Mouse (Mus musculus) bone marrow, adult 2 months (tissue): ENCODE measurements around the gene Pfkm. TPM values are rescaled to one million over a fixed set of nuclear protein-coding genes. Genes with fewer than 3 reads are reported as not detected.

Source experiments
- H3K27ac ChIP-seq: fragments of 200-500 bp; 2 replicates; pipeline ENCODE4 v1.5.1; 2012; ENCODE audit warnings: low read depth, mild to moderate bottlenecking, control low read depth, inconsistent platforms, low read length; ENCODE audit not compliant: control insufficient read depth, poor library complexity, insufficient read depth
- H3K4me1 ChIP-seq: fragments of 200-500 bp; 2 replicates; pipeline ENCODE4 v1.6.1; 2011; ENCODE audit warnings: low read length; ENCODE audit not compliant: control insufficient read depth, insufficient read depth
- H3K4me3 ChIP-seq: fragments of 200-500 bp; replicated peaks from 2 replicates; pipeline ENCODE3; 2011; ENCODE audit warnings: mild to moderate bottlenecking, low read depth, low read length, control low read depth; ENCODE audit not compliant: control insufficient read depth
- CTCF ChIP-seq: fragments of 200-500 bp; IDR thresholded peaks from 2 replicates; pipeline ENCODE4 v1.5.1; 2011; ENCODE audit warnings: low read length, control low read depth; ENCODE audit not compliant: control insufficient read depth, insufficient read depth
- POLR2A ChIP-seq: fragments of 200-500 bp; IDR thresholded peaks from 2 replicates; pipeline ENCODE4 v1.6.1; 2011; ENCODE audit warnings: low read depth, mild to moderate bottlenecking, control low read depth, low read length, borderline replicate concordance; ENCODE audit not compliant: control insufficient read depth
- WGBS: fragments of 180-500 bp; shearing (Covaris S2); methylation state at CpG from one replicate; pipeline ENCODE4 v1.1.7; 2018; 5-methylcytosine and 5-hydroxymethylcytosine counted together
- polyA plus RNA-seq: library from polyadenylated mRNA; stranded (reverse); fragments of >200 nt; gene quantifications from 2 replicates; pipeline ENCODE4 v1.2.4, GENCODE M21; 2011; ENCODE audit warnings: low replicate concordance; ENCODE audit not compliant: missing spikeins, insufficient read depth, insufficient read length

Gene Pfkm
- polyA plus RNA-seq, 1 experiment: 22.9 TPM

GRCm38 (mm10) chr15:98140809-98141208 lies 48.4 kb downstream of the Pfkm start:
- WGBS: 84% methylated on average over 5 of the region's 5 CpGs
- Histone ChIP-seq H3K4me1 (no peaks in the 10 kb centered on the region; the same call in 1 of the 2 replicates), H3K27ac (no peak overlapping the region), H3K4me3 (no peak overlapping the region)
- no peak for TF ChIP-seq POLR2A
- TF ChIP-seq CTCF: no peak

- H3K4me1 ChIP-seq: no peaks in the 10 kb centered on the region; the same call in 1 of the 2 replicates
- no peak overlapping the region for H3K4me3 ChIP-seq
- no peak overlapping the region for H3K27ac ChIP-seq
- 90% methylated on average over 10 of the region's 10 CpGs for WGBS
- TF ChIP-seq CTCF (no peak), POLR2A (no peak)
These were observed 50.1 kb downstream of the Pfkm start for GRCm38 (mm10) chr15:98142515-98142914.

DNA sequence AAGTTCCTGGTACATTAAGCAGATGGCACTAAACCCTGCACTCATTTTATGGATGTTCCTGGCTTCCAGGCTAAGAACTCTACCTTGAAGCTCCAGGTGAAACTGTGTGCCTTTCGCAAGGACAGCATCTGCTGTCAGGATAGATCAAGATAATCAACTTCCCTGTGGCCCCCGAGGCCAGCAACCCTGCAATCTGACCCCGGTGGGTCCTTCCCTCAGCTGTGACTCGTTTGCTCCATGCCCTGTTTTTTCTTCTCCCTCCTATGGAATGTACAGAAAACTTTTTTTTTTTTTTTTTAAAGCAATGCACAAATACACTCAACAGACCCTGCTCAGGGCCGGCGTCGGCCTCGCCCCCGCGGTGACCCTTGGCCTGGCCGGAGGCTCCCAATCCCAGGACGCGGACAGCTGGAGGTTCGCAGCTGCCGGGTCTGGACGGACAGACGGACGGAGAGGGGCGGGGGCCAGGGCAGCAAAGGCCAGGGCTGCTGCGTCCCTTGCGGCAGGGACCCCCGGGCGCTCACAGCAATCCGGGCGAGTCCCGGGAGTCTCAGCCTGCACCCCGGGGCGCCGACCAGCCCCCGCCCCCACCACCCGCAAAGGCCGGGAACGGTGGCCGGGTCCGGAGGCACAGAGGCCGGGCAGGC lies 52.6 kb downstream of the Pfkm start:
- whole genome bisulfite sequencing: 2% methylated on average over 35 of the region's 36 CpGs
- Histone ChIP-seq H3K27ac (peak overlapping the region; percentile 46; the same call in 1 of the 2 replicates), H3K4me3 (peak overlapping the region; percentile 87), H3K4me1 (no peaks in the 10 kb centered on the region; the same call in 1 of the 2 replicates)
- TF ChIP-seq CTCF: no peak
- no peak for TF ChIP-seq POLR2A

- peak overlapping the region; percentile 46; the same call in 1 of the 2 replicates for H3K27ac ChIP-seq
- 1% methylated on average over 38 of the region's 38 CpGs for WGBS
These were observed 53.3 kb downstream of the Pfkm start for GRCm38 (mm10) chr15:98145559-98146181.

GRCm38 (mm10) chr15:98148356-98148755 lies 56.0 kb downstream of the Pfkm start:
- TF ChIP-seq POLR2A (no peak), CTCF (no peak)
- no peak overlapping the region for H3K27ac ChIP-seq
- H3K4me1 ChIP-seq: no peaks in the 10 kb centered on the region
- no peak overlapping the region for H3K4me3 ChIP-seq
- WGBS: 87% methylated on average over 3 of the region's 3 CpGs

More at GRCm38 (mm10) chr15:98145559-98146181, 53.3 kb downstream of the Pfkm start:
- H3K4me3 ChIP-seq: peak overlapping the region; percentile 87
- no peaks in the 10 kb centered on the region for H3K4me1 ChIP-seq
- TF ChIP-seq POLR2A (peak; percentile 87; the same call in 1 of the 2 replicates), CTCF (no peak)

GRCm38 (mm10) chr15:98149166-98149602 lies 56.8 kb downstream of the Pfkm start:
- TF ChIP-seq POLR2A: no peak
- TF ChIP-seq CTCF: no peak
- WGBS: 66% methylated on average over 10 of the region's 10 CpGs
- Histone ChIP-seq H3K4me3 (no peak overlapping the region), H3K4me1 (no peaks in the 10 kb centered on the region), H3K27ac (no peak overlapping the region)

DNA sequence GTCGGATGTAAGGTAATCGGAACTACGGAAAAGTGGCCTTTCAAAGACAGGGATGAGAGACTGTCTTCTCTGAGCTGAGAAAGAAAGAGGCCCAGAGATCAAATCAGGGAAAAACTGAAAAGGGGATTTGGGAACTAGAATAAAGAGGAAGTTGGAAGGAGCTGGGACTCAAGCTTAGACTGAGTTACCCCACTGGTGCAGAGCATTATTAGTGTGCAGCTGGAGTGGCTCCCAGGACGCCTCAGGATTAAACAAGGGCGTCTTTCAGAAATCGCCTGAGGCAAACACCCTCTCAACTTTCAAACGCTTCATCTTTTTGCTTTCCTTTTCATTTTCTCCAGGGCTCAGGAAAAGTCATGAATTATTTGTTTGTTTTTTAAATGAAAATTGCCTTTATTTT lies 60.5 kb downstream of the Pfkm start:
- H3K27ac ChIP-seq: no peak overlapping the region
- no peaks in the 10 kb centered on the region for H3K4me1 ChIP-seq
- no peak overlapping the region for H3K4me3 ChIP-seq
- no peak for TF ChIP-seq CTCF
- TF ChIP-seq POLR2A: no peak
- WGBS: 80% methylated on average over 7 of the region's 7 CpGs

DNA sequence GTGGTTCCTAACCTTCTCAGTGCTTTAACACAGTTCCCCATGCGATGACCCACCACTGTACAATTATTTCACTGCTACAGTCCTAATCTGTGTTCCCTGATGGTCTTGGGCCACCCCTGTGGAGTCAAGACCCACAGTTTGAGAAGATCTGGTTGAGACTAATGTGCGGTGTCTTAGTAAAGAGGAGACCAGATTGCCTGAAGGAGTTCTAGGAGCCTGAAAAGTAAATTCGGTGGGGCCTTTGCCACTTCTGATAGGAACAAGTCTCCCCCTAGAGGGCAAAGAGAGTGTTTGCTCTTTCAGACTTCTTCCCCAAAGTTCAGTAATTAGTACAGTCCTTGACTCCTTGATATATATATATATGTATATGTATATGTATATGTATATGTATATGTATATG lies 61.2 kb downstream of the Pfkm start:
- 35% methylated on average over 3 of the region's 3 CpGs for WGBS
- no peaks in the 10 kb centered on the region for H3K4me1 ChIP-seq

More for the DNA sequence above, 61.2 kb downstream of the Pfkm start:
- Histone ChIP-seq H3K27ac (no peak overlapping the region), H3K4me3 (no peak overlapping the region)
- TF ChIP-seq CTCF (no peak), POLR2A (no peak)
